Mouse (Mus musculus): ENCODE measurements around the gene Cryl1. TPM values are rescaled to one million over a fixed set of nuclear protein-coding genes. Genes with fewer than 3 reads are reported as not detected.

Gene Cryl1
- polyA plus RNA-seq, 1 experiment from 2014 or later, result 9.1 TPM

GRCm38 (mm10) chr14:57259341-57259740, 139.0 kb downstream of the Cryl1 start:
- no peak for DNase-seq (ENCODE audit: low spot score)
- Histone ChIP-seq H3K36me3 (ENCODE audit: control insufficient read depth, insufficient read depth, low read length) (no peaks in the 10 kb centered on the region), H3K27me3 (ENCODE audit: control insufficient read depth, insufficient read depth, low read length) (no peaks in the 10 kb centered on the region), H3K4me1 (ENCODE audit: control insufficient read depth, insufficient read depth, low read length) (no peaks in the 10 kb centered on the region), H3K9ac (ENCODE audit: low read length) (no peak overlapping the region), H3K4me2 (ENCODE audit: low read depth) (no peak overlapping the region), H3K4me3 (ENCODE audit: low read depth, low read length) (no peak overlapping the region), H3K27ac (ENCODE audit: low read depth, low read length) (no peak overlapping the region), H3K9me3 (ENCODE audit: control insufficient read depth, low read length) (no peaks in the 10 kb centered on the region)
- ATAC-seq (ENCODE audit: insufficient read depth, low FRiP score, low TSS enrichment), result no peak
- 87% methylated on average over 8 of the region's 8 CpGs for WGBS

- Histone ChIP-seq H3K9me3 (ENCODE audit: control insufficient read depth, low read length) (no peaks in the 10 kb centered on the region), H3K27me3 (ENCODE audit: control insufficient read depth, insufficient read depth, low read length) (no peaks in the 10 kb centered on the region), H3K27ac (ENCODE audit: low read depth, low read length) (no peak overlapping the region), H3K36me3 (ENCODE audit: control insufficient read depth, insufficient read depth, low read length) (no peaks in the 10 kb centered on the region), H3K4me1 (ENCODE audit: control insufficient read depth, insufficient read depth, low read length) (no peaks in the 10 kb centered on the region), H3K4me3 (ENCODE audit: low read depth, low read length) (no peak overlapping the region), H3K4me2 (ENCODE audit: low read depth) (no peak overlapping the region), H3K9ac (ENCODE audit: low read length) (no peak overlapping the region)
- DNase-seq (ENCODE audit: low spot score) (no peak), ATAC-seq (ENCODE audit: insufficient read depth, low FRiP score, low TSS enrichment) (no peak)
- WGBS, result 52% methylated on average over 3 of the region's 3 CpGs
Measured at GRCm38 (mm10) chr14:57248661-57249060, 149.7 kb downstream of the Cryl1 start.

GRCm38 (mm10) chr14:57246575-57246974, 151.8 kb downstream of the Cryl1 start:
- no peak for ATAC-seq (ENCODE audit: insufficient read depth, low FRiP score, low TSS enrichment)

GRCm38 (mm10) chr14:57242978-57243377, 155.4 kb downstream of the Cryl1 start:
- ATAC-seq (ENCODE audit: insufficient read depth, low FRiP score, low TSS enrichment) (no peak), DNase-seq (ENCODE audit: low spot score) (no peak)
- no peak overlapping the region for H3K27ac ChIP-seq (ENCODE audit: low read depth, low read length)
- no peak overlapping the region for H3K9ac ChIP-seq (ENCODE audit: low read length)
- no peaks in the 10 kb centered on the region for H3K27me3 ChIP-seq (ENCODE audit: control insufficient read depth, insufficient read depth, low read length)
- H3K4me1 ChIP-seq (ENCODE audit: control insufficient read depth, insufficient read depth, low read length), result no peaks in the 10 kb centered on the region
- 95% methylated on average over 5 of the region's 5 CpGs for WGBS
- H3K4me3 ChIP-seq (ENCODE audit: low read depth, low read length), result no peak overlapping the region
- no peaks in the 10 kb centered on the region for H3K36me3 ChIP-seq (ENCODE audit: control insufficient read depth, insufficient read depth, low read length)
- H3K9me3 ChIP-seq (ENCODE audit: control insufficient read depth, low read length), result no peaks in the 10 kb centered on the region
- no peak overlapping the region for H3K4me2 ChIP-seq (ENCODE audit: low read depth)

More at GRCm38 (mm10) chr14:57246575-57246974, 151.8 kb downstream of the Cryl1 start:
- Histone ChIP-seq H3K27ac (ENCODE audit: low read depth, low read length) (no peak overlapping the region), H3K4me1 (ENCODE audit: control insufficient read depth, insufficient read depth, low read length) (no peaks in the 10 kb centered on the region), H3K9ac (ENCODE audit: low read length) (no peak overlapping the region), H3K4me3 (ENCODE audit: low read depth, low read length) (no peak overlapping the region), H3K27me3 (ENCODE audit: control insufficient read depth, insufficient read depth, low read length) (no peaks in the 10 kb centered on the region), H3K4me2 (ENCODE audit: low read depth) (no peak overlapping the region), H3K9me3 (ENCODE audit: control insufficient read depth, low read length) (no peaks in the 10 kb centered on the region), H3K36me3 (ENCODE audit: control insufficient read depth, insufficient read depth, low read length) (no peaks in the 10 kb centered on the region)
- DNase-seq (ENCODE audit: low spot score), result no peak
- 74% methylated on average over 6 of the region's 6 CpGs for whole genome bisulfite sequencing

- WGBS, result 80% methylated on average over 11 of the region's 11 CpGs
- H3K27ac ChIP-seq (ENCODE audit: low read depth, low read length), result no peak overlapping the region
- ATAC-seq (ENCODE audit: insufficient read depth, low FRiP score, low TSS enrichment), result no peak
- DNase-seq (ENCODE audit: low spot score), result no peak
- H3K9me3 ChIP-seq (ENCODE audit: control insufficient read depth, low read length), result no peaks in the 10 kb centered on the region
- no peaks in the 10 kb centered on the region for H3K36me3 ChIP-seq (ENCODE audit: control insufficient read depth, insufficient read depth, low read length)
- H3K4me3 ChIP-seq (ENCODE audit: low read depth, low read length), result no peak overlapping the region
- H3K9ac ChIP-seq (ENCODE audit: low read length), result no peak overlapping the region
- no peaks in the 10 kb centered on the region for H3K4me1 ChIP-seq (ENCODE audit: control insufficient read depth, insufficient read depth, low read length)
- no peaks in the 10 kb centered on the region for H3K27me3 ChIP-seq (ENCODE audit: control insufficient read depth, insufficient read depth, low read length)
- no peak overlapping the region for H3K4me2 ChIP-seq (ENCODE audit: low read depth)
Measured at GRCm38 (mm10) chr14:57235276-57235675, 163.1 kb downstream of the Cryl1 start.

GRCm38 (mm10) chr14:57234711-57235110, 163.6 kb downstream of the Cryl1 start:
- no peak for ATAC-seq (ENCODE audit: insufficient read depth, low FRiP score, low TSS enrichment)
- H3K9me3 ChIP-seq (ENCODE audit: control insufficient read depth, low read length), result no peaks in the 10 kb centered on the region
- 7% methylated on average over 4 of the region's 4 CpGs for WGBS

GRCm38 (mm10) chr14:57230264-57231015, 167.9 kb downstream of the Cryl1 start:
- no peak for ATAC-seq (ENCODE audit: insufficient read depth, low FRiP score, low TSS enrichment)
- no peak for DNase-seq (ENCODE audit: low spot score)
- H3K4me3 ChIP-seq (ENCODE audit: low read depth, low read length), result no peak overlapping the region

More at GRCm38 (mm10) chr14:57234711-57235110, 163.6 kb downstream of the Cryl1 start:
- H3K4me2 ChIP-seq (ENCODE audit: low read depth), result no peak overlapping the region
- H3K27me3 ChIP-seq (ENCODE audit: control insufficient read depth, insufficient read depth, low read length), result no peaks in the 10 kb centered on the region
- H3K4me1 ChIP-seq (ENCODE audit: control insufficient read depth, insufficient read depth, low read length), result no peaks in the 10 kb centered on the region
- no peaks in the 10 kb centered on the region for H3K36me3 ChIP-seq (ENCODE audit: control insufficient read depth, insufficient read depth, low read length)
- no peak overlapping the region for H3K27ac ChIP-seq (ENCODE audit: low read depth, low read length)
- DNase-seq (ENCODE audit: low spot score), result no peak
- no peak overlapping the region for H3K9ac ChIP-seq (ENCODE audit: low read length)
- no peak overlapping the region for H3K4me3 ChIP-seq (ENCODE audit: low read depth, low read length)

More at GRCm38 (mm10) chr14:57230264-57231015, 167.9 kb downstream of the Cryl1 start:
- Histone ChIP-seq H3K9me3 (ENCODE audit: control insufficient read depth, low read length) (no peaks in the 10 kb centered on the region), H3K27me3 (ENCODE audit: control insufficient read depth, insufficient read depth, low read length) (no peaks in the 10 kb centered on the region), H3K36me3 (ENCODE audit: control insufficient read depth, insufficient read depth, low read length) (no peaks in the 10 kb centered on the region), H3K4me2 (ENCODE audit: low read depth) (no peak overlapping the region), H3K27ac (ENCODE audit: low read depth, low read length) (no peak overlapping the region), H3K9ac (ENCODE audit: low read length) (no peak overlapping the region), H3K4me1 (ENCODE audit: control insufficient read depth, insufficient read depth, low read length) (no peaks in the 10 kb centered on the region)
- WGBS, result 76% methylated on average over 6 of the region's 6 CpGs

Other genes starting within 250 kb of the Cryl1 start
- gene Ift88, start 25.5 kb upstream of the Cryl1 start, polyA plus RNA-seq (2014; fragmentation: Nextera tagmentation; extraction: Ambion mirVana), result 17.5 and 18.6 TPM in 2 replicates
- gene Il17d, start 126.2 kb upstream of the Cryl1 start, polyA plus RNA-seq (2014; fragmentation: Nextera tagmentation; extraction: Ambion mirVana), result 0.48 and 1.7 TPM in 2 replicates
- 87.5 and 90.4 TPM in 2 replicates for gene Eef1akmt1, start 173.1 kb upstream of the Cryl1 start, polyA plus RNA-seq (2014; fragmentation: Nextera tagmentation; extraction: Ambion mirVana)

Measured in neural tube, embryonic 11.5 days (tissue).